Mouse (Mus musculus) hindbrain, embryonic 15.5 days (tissue): ENCODE data around the gene Frat2. TPM values are rescaled to one million over a fixed set of nuclear protein-coding genes. Genes with fewer than 3 reads are reported as not detected.
A peak's percentile ranks its signal among the peaks of the same experiment; 100 is the strongest.

Experiments used
- ATAC-seq: fragments of 200-750 bp; cut with Nextera tagmentation; 2 replicates; pipeline ENCODE4 v1.8.0; 2017; ENCODE audit warnings: low read depth, moderate number of reproducible peaks, moderate TSS enrichment; ENCODE audit not compliant: low FRiP score
- H3K27ac ChIP-seq: fragments of 300-500 bp; sonication (generic); replicated peaks from 2 replicates; pipeline ENCODE4 v1.5.1; 2015; ENCODE audit warnings: mild to moderate bottlenecking, inconsistent platforms
- H3K27me3 ChIP-seq: fragments of 300-500 bp; sonication (generic); 2 replicates; pipeline ENCODE4 v1.6.1; 2015; ENCODE audit warnings: control low read depth, inconsistent platforms
- H3K36me3 ChIP-seq: fragments of 300-500 bp; sonication (generic); 2 replicates; pipeline ENCODE4 v1.6.1; 2015; ENCODE audit warnings: control low read depth, inconsistent platforms
- H3K4me1 ChIP-seq: fragments of 300-500 bp; sonication (generic); replicated peaks from 2 replicates; pipeline ENCODE4 v1.6.1; 2015; ENCODE audit warnings: control low read depth, inconsistent platforms
- H3K4me2 ChIP-seq: fragments of 300-500 bp; sonication (generic); 2 replicates; pipeline ENCODE4 v1.6.1; 2015; ENCODE audit warnings: moderate library complexity, mild to moderate bottlenecking, inconsistent platforms
- H3K4me3 ChIP-seq: fragments of 300-500 bp; sonication (generic); 2 replicates; pipeline ENCODE4 v1.5.1; 2015; ENCODE audit warnings: mild to moderate bottlenecking, inconsistent platforms
- H3K9ac ChIP-seq: fragments of 300-500 bp; sonication (generic); 2 replicates; pipeline ENCODE4 v1.6.1; 2015; ENCODE audit warnings: inconsistent platforms
- H3K9me3 ChIP-seq: fragments of 300-500 bp; sonication (generic); 2 replicates; pipeline ENCODE4 v1.6.1; 2016; ENCODE audit warnings: control low read depth, inconsistent platforms
- WGBS: fragments of 180-500 bp; shearing (Covaris S2); methylation state at CpG from one replicate; pipeline ENCODE4 v1.1.7; 2015; 5-methylcytosine and 5-hydroxymethylcytosine counted together
- polyA plus RNA-seq: library from polyadenylated mRNA; unstranded; fragments of >200 nt; fragmentation: Nextera tagmentation; extraction: Ambion mirVana; gene quantifications from 2 replicates; pipeline ENCODE4 v1.2.1, GENCODE M21; 2015

The Frat2 gene
- polyA plus RNA-seq, 1 experiment from 2014 or later = 8.1 TPM

DNA sequence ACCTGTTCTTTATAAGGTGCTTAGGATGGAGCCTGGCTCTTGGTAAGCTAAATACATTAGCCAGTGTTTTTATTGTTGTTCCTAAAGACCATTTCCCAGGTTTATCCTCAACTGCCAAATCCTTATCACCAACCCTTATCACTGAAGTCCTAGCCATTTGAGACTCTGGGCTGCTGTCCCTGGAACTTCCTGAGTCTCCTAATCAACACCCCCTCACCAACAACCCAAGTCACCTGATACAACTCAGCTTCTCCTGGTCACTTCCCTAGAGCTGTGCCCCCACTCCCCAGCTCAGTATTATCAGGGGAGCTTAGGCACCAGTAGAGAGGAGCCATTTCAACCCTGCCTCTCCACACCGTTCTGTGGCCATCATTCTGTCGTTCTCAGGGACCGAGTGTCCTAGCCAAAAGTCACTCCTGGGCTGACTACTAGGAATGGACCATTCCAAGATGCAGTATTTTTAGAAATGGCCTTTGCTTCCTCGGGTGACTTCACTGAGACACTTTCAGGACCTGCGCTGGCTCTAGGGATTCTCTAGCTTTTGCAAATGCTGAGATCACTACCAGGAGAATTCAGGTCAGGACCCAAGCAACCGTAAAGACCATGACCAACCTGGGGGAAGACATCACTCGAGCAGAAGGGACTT is 6.7 kb downstream of the Frat2 start:
- H3K4me1 ChIP-seq = peaks cover 13% of the 10 kb centered on the region
- 88% methylated on average over 7 of the region's 7 CpGs for WGBS
- no peak for ATAC-seq
- no peak overlapping the region for H3K4me2 ChIP-seq
- H3K27ac ChIP-seq = no peak overlapping the region
- H3K9ac ChIP-seq = no peak overlapping the region
- no peaks in the 10 kb centered on the region for H3K9me3 ChIP-seq
- H3K4me3 ChIP-seq = no peak overlapping the region
- H3K36me3 ChIP-seq = no peaks in the 10 kb centered on the region
- no peaks in the 10 kb centered on the region for H3K27me3 ChIP-seq

DNA sequence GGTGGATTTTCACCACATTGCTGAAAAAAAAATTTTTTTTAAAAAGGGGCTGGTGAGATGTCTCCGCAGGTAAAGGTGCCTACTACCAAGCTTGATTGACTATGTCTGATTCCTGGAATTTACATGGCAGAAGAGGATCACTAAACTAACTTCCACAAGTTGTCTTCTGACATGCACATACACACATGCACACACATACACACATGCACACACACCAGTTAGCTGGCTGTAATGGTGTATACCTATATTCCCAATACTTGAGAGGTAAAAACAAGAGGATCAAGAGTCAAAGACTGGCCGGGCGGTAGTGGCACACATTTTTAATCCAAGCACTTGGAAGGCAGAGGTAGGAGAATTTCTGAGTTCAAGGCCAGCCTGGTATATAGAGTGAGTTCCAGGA is 8.2 kb downstream of the Frat2 start:
- Histone ChIP-seq H3K4me1 (peaks cover 17% of the 10 kb centered on the region), H3K4me3 (no peak overlapping the region), H3K27me3 (no peaks in the 10 kb centered on the region), H3K27ac (no peak overlapping the region), H3K4me2 (no peak overlapping the region), H3K9me3 (no peaks in the 10 kb centered on the region), H3K36me3 (no peaks in the 10 kb centered on the region), H3K9ac (no peak overlapping the region)
- WGBS = 98% methylated on average over 3 of the region's 3 CpGs
- no peak for ATAC-seq

DNA sequence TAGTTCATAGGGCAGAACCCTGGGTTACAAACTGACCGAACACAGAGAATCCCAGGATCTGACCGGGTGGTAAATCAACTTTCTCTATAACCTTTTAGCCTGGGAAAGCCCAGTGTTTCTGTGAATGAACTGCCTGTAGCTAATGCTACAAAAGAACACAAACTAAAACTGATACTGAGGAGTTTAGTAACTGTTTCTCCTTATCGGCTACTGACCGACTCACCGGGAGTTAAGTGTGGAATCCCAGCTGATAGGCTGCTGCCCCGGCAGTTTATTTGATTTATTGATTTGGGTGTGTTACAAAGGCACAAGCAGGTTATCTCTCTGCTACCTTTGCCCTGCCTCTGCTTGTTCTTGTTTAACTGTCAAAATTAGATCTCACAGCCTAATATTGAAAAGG is 9.1 kb downstream of the Frat2 start:
- Histone ChIP-seq H3K4me3 (no peak overlapping the region), H3K9ac (no peak overlapping the region), H3K27ac (no peak overlapping the region), H3K4me2 (no peak overlapping the region), H3K36me3 (no peaks in the 10 kb centered on the region), H3K27me3 (no peaks in the 10 kb centered on the region), H3K4me1 (peaks cover 17% of the 10 kb centered on the region), H3K9me3 (no peaks in the 10 kb centered on the region)
- WGBS = 72% methylated on average over 6 of the region's 6 CpGs
- no peak for ATAC-seq

- H3K4me3 ChIP-seq = no peak overlapping the region
- H3K36me3 ChIP-seq = no peaks in the 10 kb centered on the region
- H3K27me3 ChIP-seq = no peaks in the 10 kb centered on the region
- WGBS = 76% methylated on average over 4 of the region's 4 CpGs
- H3K4me1 ChIP-seq = peaks cover 22% of the 10 kb centered on the region
- no peak overlapping the region for H3K9ac ChIP-seq
- no peak overlapping the region for H3K27ac ChIP-seq
- no peak for ATAC-seq
- no peak overlapping the region for H3K4me2 ChIP-seq
- no peaks in the 10 kb centered on the region for H3K9me3 ChIP-seq
These were observed 10.0 kb downstream of the Frat2 start for GRCm38 (mm10) chr19:41837917-41838261.

DNA sequence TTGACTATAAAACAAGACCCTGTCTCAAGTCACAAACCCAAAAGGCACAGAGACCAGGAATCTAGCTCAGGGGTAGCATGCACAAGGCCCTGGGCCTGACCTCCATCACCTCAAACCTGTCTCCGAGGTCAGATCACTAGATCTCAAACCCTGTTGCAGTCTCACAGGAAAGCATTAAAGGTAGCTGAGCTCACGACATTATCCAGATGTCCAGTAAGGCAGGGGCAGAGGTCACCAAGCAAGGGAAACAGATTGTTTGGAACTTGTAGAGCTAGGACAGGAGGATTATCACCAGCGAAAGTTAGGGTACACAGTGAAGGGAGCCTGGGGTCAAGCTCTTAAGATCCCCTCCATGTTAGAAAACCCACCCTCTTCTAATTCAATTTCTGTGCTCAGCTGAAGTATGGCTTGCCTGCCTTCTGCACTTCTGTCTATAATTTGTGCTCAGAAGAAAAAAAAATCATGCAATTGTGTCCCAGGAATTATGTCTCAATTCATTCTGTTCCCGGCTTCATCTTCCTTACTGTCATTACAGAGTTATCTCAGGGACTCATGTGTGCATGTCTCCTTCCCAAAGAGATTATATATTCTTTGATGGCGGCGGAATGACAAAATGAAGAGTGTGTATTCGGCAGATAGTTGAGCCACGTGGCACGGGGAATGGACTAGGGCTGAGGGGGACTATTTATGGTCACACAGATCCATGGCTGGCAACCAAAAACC is 10.6 kb downstream of the Frat2 start:
- H3K27ac ChIP-seq = no peak overlapping the region
- no peak overlapping the region for H3K4me3 ChIP-seq
- WGBS = 82% methylated on average over 9 of the region's 9 CpGs
- H3K9me3 ChIP-seq = no peaks in the 10 kb centered on the region
- no peaks in the 10 kb centered on the region for H3K36me3 ChIP-seq
- H3K4me2 ChIP-seq = no peak overlapping the region
- H3K4me1 ChIP-seq = peaks cover 28% of the 10 kb centered on the region
- no peak overlapping the region for H3K9ac ChIP-seq
- ATAC-seq = no peak
- H3K27me3 ChIP-seq = no peaks in the 10 kb centered on the region

GRCm38 (mm10) chr19:41836719-41837118 is 11.2 kb downstream of the Frat2 start:
- peaks cover 34% of the 10 kb centered on the region for H3K4me1 ChIP-seq
- H3K4me3 ChIP-seq = no peak overlapping the region
- H3K36me3 ChIP-seq = no peaks in the 10 kb centered on the region
- H3K27me3 ChIP-seq = no peaks in the 10 kb centered on the region
- 56% methylated on average over 3 of the region's 3 CpGs for WGBS
- no peak overlapping the region for H3K4me2 ChIP-seq
- no peak overlapping the region for H3K27ac ChIP-seq
- H3K9ac ChIP-seq = no peak overlapping the region
- H3K9me3 ChIP-seq = no peaks in the 10 kb centered on the region
- no peak for ATAC-seq

DNA sequence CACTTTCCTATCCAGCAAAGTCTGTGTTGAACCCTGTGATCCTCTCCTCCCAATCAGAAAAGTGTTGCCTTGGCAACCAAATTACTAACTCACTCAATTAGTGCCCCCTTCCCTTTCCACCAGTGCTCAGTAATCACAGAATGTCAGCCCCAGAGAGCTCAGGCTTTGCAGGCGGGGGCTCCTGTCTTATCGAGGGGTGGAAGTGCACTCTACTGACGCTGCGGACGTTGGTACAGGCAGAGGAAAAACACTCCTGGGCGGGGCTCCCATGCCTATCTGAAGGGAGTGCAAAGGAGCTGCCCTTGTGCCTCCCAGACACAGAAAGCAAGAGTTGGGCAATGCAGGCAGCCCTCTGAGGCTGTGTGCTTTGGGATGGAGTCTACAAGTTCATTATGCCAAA is 12.1 kb downstream of the Frat2 start:
- Histone ChIP-seq H3K4me2 (peak overlapping the region; percentile 47), H3K9me3 (no peaks in the 10 kb centered on the region), H3K36me3 (no peaks in the 10 kb centered on the region), H3K9ac (no peak overlapping the region), H3K4me1 (peaks cover 41% of the 10 kb centered on the region), H3K4me3 (peak overlapping the region; percentile 15), H3K27ac (peak overlapping the region; percentile 64), H3K27me3 (no peaks in the 10 kb centered on the region)
- ATAC-seq = peak; percentile 59
- WGBS = 4% methylated on average over 6 of the region's 6 CpGs

- no peaks in the 10 kb centered on the region for H3K27me3 ChIP-seq
- peak overlapping the region; percentile 29 for H3K27ac ChIP-seq
- no peaks in the 10 kb centered on the region for H3K36me3 ChIP-seq
- H3K9ac ChIP-seq = no peak overlapping the region
- no peak for ATAC-seq
- H3K9me3 ChIP-seq = no peaks in the 10 kb centered on the region
- peak overlapping the region; percentile 47 for H3K4me2 ChIP-seq
- H3K4me3 ChIP-seq = no peak overlapping the region
- 42% methylated on average over 6 of the region's 6 CpGs for WGBS
- peaks cover 41% of the 10 kb centered on the region for H3K4me1 ChIP-seq
These were observed 12.5 kb downstream of the Frat2 start for GRCm38 (mm10) chr19:41835407-41835806.

DNA sequence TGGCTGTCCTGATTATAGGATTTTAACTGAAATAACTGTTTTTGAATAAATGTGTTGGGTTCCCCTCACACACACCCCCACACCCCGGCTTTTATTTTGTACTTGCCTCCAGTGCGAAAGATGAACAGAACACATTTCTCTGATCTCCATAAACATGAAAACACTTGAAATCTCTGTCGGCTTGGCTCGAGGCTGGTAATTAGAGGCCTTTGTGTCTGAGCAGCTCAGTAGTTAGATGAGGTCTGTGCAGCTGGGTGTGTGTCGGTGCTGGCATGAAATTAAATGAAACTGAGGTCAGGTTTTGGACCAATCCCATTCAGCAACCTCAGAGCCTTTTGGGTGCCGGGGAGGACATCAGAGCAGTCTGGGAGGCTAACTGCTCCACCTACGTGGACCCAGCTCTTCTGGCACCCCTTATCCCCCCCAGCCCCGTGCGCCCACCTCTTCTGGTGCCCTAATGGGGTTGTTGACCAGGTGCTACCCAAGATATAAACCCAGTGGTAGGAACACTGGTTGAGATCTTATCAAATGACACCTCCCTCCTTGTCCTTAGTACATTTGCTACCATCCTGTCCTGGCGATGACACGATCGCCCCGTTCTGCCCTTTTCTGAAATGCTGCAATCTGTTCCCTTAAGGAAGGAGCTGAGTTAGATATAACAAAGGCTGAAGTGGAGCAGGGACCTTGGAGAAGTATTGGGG is 15.3 kb downstream of the Frat2 start:
- Histone ChIP-seq H3K4me3 (peak overlapping the region; percentile 81), H3K36me3 (no peaks in the 10 kb centered on the region), H3K27ac (no peak overlapping the region; the same call in 1 of the 2 replicates), H3K9me3 (no peaks in the 10 kb centered on the region), H3K4me2 (peak overlapping the region; percentile 91), H3K9ac (0 out of 2 replicates have a peak overlapping the region, but pooled peaks have one; percentile 7), H3K27me3 (no peaks in the 10 kb centered on the region), H3K4me1 (peaks cover 44% of the 10 kb centered on the region)
- WGBS = 61% methylated on average over 13 of the region's 13 CpGs
- ATAC-seq = no peak

DNA sequence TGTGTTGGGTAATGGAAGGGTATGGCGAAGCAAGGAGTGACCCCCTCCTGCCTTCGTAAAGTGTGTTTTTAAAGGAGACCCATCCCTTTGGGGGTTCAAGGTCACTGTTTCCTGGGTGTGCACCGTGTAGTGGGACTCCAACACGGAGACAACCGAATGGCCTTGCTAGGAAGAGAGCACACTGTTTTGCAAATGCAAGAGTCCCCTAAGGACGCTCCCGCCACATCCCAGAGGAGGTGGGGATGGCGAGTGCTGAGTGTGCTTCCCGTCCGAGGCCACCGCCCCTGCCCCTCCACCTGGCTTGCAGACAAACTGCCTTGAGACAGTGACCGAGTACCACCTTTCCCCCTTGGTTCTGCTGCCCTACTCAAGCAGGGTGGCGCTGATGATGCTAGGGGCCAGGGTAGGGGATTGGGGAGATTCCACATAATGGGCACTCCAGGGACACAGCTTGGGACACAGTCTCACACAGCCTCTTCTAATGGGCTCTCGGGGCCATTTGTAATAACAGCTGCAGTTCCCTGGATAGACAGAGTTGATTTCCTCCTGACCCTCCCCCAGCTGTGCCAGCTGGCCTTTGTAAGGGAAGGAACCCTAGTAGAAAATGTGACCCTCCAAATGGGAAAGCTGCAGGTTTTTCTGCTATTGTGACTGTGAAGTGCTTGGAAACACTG is 16.1 kb downstream of the Frat2 start:
- peak overlapping the region; percentile 91 for H3K4me2 ChIP-seq
- H3K27ac ChIP-seq = peak overlapping the region; percentile 0
- H3K4me3 ChIP-seq = peak overlapping the region; percentile 81
- ATAC-seq = no peak
- no peaks in the 10 kb centered on the region for H3K27me3 ChIP-seq
- H3K9ac ChIP-seq = peak overlapping the region; percentile 36; the same call in 1 of the 2 replicates
- WGBS = 8% methylated on average over 14 of the region's 14 CpGs
- no peaks in the 10 kb centered on the region for H3K9me3 ChIP-seq
- H3K36me3 ChIP-seq = no peaks in the 10 kb centered on the region
- peaks cover 44% of the 10 kb centered on the region for H3K4me1 ChIP-seq

DNA sequence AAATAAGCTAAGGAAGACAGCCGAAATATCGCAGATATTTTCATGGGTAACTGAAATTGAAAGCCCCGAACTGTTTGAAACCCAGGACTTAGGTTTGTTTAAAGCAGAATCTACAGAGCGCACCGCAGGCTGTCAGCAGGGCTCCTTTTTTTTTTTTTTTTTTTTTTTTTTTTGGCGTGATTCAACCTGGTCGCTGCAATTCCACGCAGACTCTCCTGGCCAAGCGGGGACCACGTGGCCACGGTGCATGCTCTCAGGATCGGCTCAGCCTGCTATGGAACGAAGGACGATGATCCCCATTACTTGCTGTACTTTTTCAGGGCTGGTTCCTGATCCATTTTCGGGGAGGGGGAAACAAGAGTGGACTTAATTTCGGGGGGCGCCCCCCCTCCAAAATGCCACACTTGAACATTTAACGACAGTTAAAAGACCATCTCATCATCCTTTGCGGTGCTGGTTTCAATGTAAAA is 16.8 kb downstream of the Frat2 start:
- no peaks in the 10 kb centered on the region for H3K36me3 ChIP-seq
- peak overlapping the region; percentile 75 for H3K9ac ChIP-seq
- peak overlapping the region; percentile 81 for H3K4me3 ChIP-seq
- WGBS = under 1% methylated on average over 19 of the region's 19 CpGs
- H3K9me3 ChIP-seq = no peaks in the 10 kb centered on the region
- no peak for ATAC-seq
- H3K4me2 ChIP-seq = peak overlapping the region; percentile 91
- H3K27me3 ChIP-seq = no peaks in the 10 kb centered on the region
- H3K4me1 ChIP-seq = peaks cover 39% of the 10 kb centered on the region
- peak overlapping the region; percentile 94 for H3K27ac ChIP-seq
